Mouse (Mus musculus): ENCODE data around the gene Prmt3.
A peak's percentile ranks its signal among the peaks of the same experiment; 100 is the strongest.

Gene Prmt3

DNA sequence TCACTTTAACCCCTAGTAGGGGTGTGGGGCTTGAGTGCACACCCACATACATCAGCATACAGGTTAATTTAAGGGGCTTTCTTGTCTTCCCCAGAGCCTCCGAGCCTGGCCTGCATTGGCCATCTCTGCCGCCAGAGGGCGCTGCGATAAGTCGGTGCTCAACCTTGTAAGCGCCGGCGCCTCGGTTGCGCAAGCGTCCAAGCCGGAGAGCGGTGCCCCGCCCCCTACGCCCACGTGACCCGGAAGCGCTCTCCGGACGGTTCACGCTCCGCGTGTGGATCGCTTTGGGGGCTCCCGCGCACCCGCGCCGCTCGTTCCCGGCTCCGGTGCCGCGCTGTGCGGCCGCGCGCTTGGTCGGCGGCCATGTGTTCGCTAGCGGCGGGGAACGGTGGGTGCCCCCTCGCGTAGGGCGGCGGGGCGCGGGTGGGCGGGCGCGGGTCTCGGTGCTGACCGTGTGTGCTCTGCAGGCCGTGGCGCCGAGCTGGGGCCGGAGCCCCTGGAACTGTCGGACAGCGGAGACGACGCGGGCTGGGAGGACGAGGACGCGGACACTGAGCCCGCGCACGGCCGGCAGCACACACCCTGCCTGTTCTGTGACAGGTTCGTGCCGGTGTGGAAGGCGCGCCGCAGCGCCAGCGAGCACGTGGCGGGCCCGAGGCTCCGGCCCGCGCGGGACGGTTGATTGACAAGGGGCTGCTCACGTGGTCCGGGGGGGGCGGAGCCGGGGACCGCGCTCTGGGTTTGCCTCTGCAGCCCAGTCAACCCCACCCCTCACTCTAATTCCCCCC, at the start of gene Prmt3:
Prmt3 (plus strand) TSS at position 233 of the 788 bp plus-strand sequence.
- peak; percentile 97 to 99 for DNase-seq (ENCODE audit: inconsistent age in 2 of 2, low spot score in 1 of 2)

DNA sequence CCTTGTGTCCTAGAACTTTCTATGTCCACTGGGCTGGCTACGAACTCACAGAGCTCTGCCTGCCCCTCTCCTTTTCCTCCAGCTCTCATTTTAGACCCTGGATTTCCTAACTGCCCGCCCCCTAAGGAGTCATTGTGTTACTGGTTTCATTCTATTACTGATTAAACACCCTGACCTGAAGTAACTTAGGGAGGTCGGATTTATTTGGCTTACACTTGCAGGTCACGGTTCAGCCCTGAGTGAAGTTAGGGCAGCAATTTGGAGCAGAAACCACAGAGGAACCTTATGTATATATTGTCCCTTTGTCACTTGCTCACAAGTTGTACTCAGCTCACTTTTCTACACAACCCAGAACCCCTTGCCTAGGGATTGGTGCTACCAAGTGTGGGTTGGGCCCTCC, 43.8 kb upstream of the Prmt3 start:
- no peak for DNase-seq (ENCODE audit: inconsistent age in 2 of 2, low spot score in 1 of 2)

DNA sequence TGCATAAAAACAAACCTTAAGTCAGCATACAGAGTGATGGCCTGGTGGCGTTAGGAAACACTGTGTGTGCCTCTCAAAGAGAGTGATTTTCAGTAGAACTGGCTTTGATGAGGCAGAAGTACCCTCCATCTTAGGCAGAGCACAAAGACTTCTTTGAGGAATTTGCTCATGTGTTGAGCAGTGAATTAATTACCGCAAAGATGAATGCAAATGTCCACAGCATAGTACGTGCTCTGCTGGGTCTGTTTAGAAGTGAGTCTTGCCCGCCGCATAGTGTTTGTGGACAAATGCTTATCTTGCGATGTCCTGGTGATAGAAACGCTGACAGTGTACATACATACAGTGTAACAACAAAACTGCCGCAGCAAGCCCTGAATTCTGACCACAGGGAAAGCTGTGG, 38.7 kb upstream of the Prmt3 start:
- DNase-seq (ENCODE audit: inconsistent age in 2 of 2, low spot score in 1 of 2), result no peak

DNA sequence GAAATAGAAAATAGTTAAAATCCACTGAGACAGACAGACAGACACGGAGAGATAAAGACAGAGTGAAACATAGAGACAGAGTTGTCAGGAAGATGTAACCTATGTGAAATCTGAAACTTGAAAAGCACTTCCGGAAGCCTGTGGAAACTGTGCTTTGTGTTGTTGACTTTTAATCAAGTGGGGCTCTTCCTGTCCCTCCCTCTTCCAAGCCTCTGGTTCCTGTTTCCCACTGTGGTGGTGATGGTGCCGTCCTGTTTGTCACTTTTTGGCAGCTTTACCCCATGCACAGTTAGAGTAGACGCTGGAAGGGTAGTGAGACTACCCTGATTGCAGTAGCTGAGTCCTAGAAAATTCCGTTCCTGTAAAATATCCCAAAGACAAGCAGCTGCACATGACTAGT, 36.7 kb upstream of the Prmt3 start:
- no peak for DNase-seq (ENCODE audit: inconsistent age in 2 of 2, low spot score in 1 of 2)

DNA sequence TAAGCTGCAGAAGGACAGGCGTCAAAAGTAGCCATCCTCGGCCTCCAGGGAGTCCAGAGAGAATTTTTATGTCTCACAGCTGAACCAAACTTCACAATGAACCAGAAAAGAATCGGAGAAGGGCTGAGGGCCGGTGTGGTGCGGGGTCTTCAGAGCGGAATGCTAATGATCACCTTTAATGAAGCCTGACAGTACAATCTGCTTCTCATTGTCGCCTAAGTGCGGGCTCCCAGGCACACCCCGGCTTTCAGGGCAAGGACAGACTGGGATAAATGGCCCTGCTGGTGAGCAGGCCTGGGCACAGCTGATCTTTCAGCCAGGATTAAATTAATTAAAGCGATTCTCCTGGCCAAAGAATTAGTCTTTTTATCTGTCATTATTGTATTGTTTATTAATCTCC, 36.2 kb upstream of the Prmt3 start:
- DNase-seq (ENCODE audit: inconsistent age in 2 of 2, low spot score in 1 of 2), result no peak

DNA sequence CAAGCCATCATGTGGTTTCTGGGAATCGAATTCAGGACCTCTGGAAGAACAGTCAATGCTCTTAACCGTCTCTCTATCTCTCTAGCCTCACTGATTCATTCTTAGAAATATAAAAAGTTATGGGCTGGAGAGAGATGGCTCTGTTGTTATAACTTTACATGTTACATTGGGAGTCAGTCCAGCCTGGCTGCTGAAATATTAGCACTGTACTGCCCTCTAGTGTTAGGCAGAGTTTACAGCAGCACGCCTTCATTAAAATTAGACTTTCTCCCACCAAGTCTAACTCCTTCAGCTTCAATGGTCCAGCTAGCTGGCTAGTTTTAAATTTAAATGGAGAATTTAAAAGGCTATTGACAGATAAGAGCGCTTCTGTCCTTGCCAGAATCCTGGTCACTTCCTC, 27.0 kb upstream of the Prmt3 start:
- peak; percentile 14 to 76 for DNase-seq (ENCODE audit: inconsistent age in 2 of 2, low spot score in 1 of 2)

DNA sequence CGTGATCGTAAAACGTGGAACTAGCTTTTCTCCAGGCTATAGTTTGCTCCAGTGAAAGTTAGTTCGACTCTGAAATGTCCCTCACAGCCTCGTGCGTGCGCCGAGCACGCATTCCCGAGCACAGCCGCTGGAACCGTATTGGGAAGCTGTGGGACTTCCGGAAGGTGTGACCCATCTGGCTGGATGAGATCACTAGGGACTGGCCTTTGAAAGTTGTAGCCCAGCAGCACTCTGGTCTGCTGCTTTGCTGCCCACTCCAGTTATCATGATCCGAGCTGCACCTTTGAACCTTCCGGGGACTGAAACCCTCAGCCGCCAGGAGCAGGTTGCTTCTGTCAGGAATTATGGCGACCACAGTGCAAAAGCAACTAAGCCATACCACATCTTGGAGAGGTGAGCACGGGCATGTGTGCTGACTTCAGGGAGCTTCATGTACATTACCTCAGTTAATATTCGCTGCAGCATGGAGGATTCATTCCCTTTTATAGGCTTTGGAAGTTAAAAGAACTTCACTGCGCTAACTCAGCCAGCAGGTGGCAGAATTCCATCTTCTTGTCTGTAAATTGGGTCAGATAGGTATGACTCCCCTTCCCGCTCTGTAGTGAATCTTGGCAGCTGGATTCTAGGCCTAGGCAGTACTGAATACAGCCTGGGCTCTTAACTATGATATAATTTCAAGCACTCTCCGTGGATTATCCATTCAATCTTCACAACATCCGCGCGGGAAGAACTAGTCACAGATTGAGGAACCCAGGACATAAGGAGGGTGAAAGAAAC, 25.2 kb upstream of the Prmt3 start:
- peak; percentile 47 to 78 for DNase-seq (ENCODE audit: inconsistent age in 2 of 2, low spot score in 1 of 2)

DNA sequence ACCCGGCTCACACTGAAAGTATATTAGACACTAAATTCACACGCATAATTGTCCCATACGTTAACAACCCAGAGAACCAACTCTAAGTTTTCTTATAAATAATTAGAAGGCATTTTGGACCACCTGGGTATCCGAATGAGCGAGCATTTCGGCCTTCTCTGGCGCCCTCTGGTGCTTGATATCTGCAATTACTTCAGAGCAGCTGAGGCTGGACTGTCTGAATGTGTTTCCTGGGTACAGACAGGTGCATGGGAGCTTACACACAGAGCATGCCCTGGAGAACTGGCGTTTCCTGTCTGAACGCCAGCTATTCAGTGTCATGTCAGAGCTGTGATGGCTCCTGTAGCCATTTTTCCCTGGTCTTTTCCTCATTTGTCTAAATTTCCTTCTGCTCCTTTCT, 23.4 kb upstream of the Prmt3 start:
- peak in 1 of 2 experiments; percentile 85 for DNase-seq (ENCODE audit: inconsistent age in 2 of 2, low spot score in 1 of 2)

DNA sequence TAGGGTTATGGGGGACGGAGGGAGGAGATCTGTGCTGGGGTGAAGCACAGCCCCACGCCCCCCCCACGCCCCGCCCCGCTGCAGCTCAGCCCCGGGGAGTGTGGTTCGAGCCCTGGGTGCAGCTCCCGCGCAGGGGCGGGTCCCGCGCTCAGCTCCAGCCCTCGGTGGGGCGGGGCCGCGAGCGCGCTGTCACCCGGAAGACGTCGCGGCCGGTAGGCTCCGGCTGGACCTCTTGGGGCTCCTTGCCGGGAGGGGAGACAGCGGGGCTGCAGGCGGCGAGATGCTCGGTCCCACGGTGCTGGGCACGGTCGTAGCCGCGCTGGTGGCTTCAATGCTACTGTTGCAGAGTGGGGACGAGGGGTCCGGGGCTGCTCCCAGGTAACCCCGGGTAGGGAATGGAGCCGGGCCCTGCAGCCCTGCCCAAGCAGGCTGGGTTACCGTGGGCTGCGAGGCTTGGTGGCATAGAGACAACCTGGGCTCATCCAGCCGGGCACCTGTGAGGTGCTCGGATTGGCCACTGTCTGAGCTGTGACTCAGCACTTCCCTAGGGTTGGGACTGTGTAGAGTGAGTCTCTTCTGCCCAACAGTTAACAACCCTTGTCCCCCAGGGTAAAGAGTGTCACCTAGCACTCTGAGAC, 19.1 kb upstream of the Prmt3 start, which contains the start of gene Htatip2:
Htatip2 (plus strand) TSS at position 182 of the 638 bp plus-strand sequence.
- DNase-seq (ENCODE audit: inconsistent age in 2 of 2, low spot score in 1 of 2), result peak; percentile 75 to 88

DNA sequence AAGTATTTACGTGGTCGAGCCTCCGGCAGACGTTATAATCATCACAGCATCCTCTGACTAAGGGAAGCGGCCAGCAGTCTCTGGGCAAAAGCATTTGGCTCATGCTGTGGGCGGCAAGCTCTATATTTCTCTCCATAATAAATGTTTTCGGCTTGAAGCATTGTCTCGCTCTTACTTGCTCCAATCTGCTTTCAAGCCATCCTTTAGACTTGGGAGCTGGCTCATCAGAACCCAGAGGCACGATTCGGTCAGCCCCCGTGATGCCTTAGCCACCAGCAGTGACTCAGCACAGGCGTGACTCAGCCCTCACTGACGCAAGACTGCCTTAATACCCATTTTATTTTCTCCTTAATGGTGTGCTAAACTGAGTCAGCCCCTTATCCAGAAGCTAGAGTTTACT, 15.5 kb upstream of the Prmt3 start:
- peak; percentile 87 to 92 for DNase-seq (ENCODE audit: inconsistent age in 2 of 2, low spot score in 1 of 2)

DNA sequence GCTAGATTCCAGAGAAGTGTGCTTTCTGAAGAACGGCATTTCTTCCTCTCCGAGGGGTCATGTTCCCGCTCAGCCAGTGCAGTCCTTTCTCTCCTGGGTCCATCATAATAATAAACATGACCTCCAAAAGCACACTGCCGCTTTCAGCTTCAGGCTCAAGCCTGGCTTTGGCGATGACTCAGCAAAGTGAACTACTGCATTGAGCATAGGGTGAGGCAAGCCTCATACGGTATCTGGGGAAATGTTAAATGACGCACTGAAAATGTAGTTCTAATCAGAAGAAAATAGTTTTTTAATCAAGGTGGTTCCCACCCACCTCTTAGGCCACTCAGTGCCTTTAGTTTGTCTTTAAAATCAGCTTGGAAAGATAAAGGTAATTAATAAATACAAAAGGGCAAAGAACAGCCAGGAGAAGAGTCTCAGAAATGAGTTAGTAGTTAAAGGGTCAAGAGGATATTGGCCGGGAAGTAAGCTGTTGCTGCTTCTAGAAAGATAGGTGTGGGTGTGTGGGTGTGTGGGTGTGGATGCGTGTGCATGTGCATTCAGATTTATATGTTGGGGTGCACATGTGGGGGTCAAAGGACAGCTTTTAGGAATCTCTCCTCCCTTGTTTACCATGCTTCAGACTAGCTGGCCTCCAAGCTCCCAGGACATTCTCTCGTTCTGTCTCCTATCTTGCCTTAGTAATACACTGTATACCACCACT, 14.0 kb upstream of the Prmt3 start:
- DNase-seq (ENCODE audit: inconsistent age in 2 of 2, low spot score in 1 of 2), result peak; percentile 53 to 74

DNA sequence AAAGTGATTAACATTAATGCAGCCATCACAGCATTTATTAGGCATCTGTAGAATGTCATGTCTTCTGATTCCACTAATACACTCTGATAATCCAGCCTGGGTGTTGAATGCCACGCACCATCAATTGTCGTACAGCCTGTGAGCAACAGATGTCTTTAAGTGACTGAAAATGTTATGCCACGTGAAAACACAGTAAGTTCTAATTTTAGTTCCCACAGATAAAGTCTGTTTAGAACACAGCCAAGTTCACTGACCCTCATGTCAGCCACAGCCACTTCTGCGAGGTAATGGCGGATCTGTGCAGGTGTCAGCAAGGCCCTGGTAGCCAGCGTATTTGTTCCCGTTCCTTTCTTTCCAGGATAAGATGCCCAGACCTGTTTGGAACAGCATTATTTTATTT, 12.0 kb upstream of the Prmt3 start:
- no peak for DNase-seq (ENCODE audit: inconsistent age in 2 of 2, low spot score in 1 of 2)

DNA sequence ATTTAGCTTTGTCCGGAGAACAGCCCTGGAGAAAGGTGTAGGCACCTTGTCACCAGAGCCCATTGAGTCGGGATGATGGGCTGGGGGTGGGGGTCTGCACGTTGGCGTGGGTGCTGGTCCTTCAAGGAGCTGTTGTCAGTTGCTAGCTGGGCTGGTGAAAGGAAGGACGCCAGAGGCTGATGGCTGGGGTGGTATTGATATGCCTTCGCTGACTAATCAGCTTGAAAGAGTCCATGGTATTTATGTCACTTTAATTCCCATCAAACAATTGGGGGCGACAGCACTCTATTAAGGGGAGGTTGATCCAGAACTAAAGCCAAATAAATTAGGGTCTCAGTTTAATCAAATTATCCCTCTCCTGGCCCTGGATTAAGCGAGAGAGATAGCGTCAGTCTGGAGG, 9.6 kb upstream of the Prmt3 start:
- DNase-seq (ENCODE audit: inconsistent age in 2 of 2, low spot score in 1 of 2), result no peak

DNA sequence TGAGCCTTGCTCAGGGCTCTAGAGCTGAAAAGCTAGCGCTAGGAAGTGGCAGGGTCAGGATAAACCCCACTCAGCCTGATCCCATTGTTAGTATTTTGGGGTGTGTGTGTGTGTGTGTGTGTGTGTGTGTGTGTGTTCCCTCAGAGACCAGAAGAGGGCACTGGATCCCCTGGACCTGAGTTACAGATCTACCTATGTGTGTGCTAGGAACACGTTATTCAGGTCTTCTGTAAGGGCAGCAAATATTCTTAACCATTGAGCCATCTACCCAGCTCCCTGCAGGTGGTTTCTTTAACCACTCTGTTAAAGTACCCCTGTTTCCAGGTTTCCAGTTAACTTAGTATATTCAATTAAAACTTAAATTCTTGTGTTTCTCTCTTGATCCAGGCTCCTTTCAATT, 3.8 kb upstream of the Prmt3 start:
- no peak for DNase-seq (ENCODE audit: inconsistent age in 2 of 2, low spot score in 1 of 2)

DNA sequence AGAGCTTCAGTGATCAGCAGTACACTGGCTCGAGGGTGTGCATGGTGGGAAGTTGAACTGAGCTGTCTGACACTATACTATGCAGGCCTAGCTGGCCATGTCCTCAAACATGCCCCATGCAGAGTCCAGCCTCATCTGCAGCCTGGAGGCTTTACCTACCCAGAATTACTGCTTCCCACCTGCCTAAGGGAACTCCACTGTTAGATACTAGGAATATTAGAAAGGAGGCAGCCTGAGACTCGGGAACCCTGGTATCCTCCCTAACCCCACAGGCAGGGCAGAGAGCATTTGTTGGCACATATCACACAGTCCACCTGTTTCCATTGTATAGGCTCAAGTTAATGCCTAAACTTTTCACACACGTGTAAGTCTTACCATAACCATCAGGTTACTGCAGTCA, 561 bp upstream of the Prmt3 start:
- DNase-seq (ENCODE audit: inconsistent age in 2 of 2, low spot score in 1 of 2), result no peak

DNA sequence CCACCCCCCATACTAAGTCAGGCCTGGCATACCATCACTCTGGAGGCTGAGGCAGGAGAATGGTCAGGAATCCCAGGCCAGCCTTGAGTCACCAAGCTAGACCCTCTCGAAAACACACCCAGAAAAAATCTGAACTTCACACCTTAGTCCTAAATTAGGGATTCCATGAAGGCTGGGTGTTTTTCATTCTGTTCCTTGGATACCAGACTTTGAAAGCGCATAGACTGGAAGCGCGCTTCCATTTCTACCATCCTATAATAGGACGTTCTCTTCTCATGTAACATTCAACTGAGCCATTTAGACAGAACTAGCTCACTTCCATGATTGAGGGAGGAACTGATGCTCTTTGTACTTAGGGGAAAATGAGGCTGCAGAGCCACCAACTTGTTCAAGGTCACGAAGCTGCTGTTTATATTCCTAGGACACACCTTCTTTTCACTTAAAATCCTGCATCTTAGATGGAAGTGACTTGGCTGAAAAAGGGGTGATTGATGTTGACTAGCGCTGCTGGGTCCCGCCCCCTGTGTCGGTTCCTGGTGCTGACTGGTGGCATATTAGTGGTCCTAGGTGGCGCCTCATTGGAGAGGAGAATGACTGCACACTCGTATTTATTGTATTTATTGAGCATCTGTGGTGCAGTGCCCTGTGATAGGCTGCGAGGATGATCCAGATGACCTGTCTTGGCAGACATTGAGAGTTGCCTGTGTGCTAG, 914 bp downstream of the Prmt3 start:
- no peak for DNase-seq (ENCODE audit: inconsistent age in 2 of 2, low spot score in 1 of 2)

DNA sequence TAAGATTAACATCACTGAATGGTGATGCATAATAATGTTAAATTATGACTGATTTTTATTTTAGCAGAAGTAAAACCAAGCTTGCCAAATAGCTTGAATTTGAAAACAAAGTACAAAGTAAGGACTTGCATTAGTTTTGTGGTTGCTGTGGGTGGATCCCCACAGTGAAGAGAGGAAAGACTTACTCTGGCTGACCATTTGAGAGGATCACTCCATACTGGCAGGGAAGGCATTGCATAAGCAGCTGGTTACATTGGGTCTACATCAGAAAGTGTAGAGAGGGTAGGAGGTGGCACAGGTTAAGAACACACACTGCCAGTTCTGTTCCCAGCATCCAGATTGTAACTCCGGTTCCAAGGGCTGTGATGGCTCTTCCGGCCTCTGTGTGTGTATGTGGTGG, 4.9 kb downstream of the Prmt3 start:
- DNase-seq (ENCODE audit: inconsistent age in 2 of 2, low spot score in 1 of 2), result no peak

DNA sequence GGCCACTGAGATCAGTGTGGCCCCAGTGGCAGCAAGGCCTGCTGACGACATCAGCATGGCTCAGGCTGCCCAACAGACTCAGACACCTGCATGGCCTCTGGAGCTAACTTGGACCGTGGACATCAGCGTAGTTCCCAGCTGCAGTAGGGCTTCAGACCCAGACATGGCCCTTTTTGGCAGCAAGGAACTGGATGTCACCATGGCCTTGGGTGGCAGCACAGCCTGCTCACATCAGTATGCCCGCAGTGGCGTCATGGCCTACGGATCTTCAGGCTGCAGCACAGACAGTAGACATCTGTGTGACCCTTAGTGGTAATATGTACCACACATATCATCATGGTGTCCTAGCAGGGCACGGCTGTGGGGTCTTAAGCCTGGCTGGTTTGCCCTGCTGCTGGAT, 7.0 kb downstream of the Prmt3 start:
- DNase-seq (ENCODE audit: inconsistent age in 2 of 2, low spot score in 1 of 2), result peak; percentile 51 to 85

DNA sequence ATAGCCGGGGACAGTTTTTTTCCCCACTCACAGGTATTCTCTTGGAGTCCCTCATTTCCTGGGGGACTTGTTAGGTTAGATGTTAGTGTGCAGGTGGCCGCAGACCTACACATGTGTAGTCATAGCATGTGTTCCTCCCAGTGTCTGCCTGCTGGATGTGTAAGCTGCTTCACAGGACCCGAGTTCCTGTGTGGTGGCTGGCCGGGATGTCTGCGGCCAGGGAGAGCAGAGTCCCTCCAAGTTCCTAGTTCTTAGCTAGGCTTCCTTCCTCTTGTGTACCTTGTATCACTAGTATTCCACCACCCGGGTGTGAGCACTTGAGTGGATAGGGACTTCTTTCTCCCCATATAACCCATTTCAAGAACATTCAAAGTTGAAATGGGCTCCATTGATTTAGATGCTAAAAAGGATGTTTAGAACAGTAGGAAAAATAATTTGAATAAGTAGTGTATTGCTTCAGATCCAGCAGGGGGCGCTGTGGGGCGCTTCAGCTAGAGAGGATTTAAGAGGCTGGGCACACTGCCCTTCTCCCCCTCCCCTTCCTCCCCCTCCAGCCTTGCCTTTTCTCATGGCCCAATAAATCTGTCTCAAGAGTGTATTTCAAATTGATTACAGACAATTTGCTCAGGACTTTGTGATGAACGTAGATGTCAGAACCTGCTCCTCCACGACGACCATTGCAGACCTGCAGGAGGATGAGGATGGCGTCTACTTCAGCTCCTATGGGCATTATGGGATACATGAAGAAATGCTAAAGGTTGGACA, 8.7 kb downstream of the Prmt3 start:
- DNase-seq (ENCODE audit: inconsistent age in 2 of 2, low spot score in 1 of 2), result peak; percentile 70 to 86

DNA sequence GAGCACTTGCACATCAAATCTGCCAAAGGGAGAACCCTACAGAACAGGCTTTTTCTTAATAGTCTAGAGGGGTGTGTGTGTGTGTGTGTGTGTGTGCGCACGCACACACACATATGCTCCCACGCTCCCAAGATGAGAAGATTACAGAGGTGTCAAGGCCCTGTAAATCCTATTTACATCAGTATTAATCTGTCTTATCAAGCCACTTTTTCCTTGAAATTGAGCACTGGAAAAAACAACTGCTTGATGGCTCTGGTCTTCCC, 9.2 kb downstream of the Prmt3 start:
- DNase-seq (ENCODE audit: inconsistent age in 2 of 2, low spot score in 1 of 2), result no peak

Measured in adrenal gland, adult (tissue).